Mouse (Mus musculus): Measurements from ENCODE around the gene Dnmbp.

The Dnmbp gene

DNA sequence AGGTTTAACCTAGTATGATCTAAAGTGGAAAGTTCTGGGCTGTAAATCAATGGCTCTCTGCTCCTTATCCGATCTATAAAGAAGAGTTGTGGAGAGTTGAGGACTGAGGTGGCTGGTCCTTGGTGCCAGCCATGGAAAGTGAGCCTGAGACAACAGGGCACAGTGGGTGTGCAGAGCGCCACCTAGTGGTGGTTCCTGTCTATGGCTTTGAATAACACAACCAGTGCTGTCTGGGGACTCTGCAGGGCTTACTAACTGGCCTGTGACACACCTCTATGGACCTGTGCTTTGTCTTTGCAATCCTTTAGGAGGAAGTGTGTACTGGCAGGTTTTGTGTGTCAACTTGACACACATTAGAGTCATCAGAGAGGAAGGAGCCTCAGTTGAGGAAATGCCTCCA lies 19.2 kb upstream of the Dnmbp start:
- TF ChIP-seq GATA4 (IDR thresholded peaks at IDR 0.05; ENCODE audit: insufficient replicate concordance, low read length): no peak

DNA sequence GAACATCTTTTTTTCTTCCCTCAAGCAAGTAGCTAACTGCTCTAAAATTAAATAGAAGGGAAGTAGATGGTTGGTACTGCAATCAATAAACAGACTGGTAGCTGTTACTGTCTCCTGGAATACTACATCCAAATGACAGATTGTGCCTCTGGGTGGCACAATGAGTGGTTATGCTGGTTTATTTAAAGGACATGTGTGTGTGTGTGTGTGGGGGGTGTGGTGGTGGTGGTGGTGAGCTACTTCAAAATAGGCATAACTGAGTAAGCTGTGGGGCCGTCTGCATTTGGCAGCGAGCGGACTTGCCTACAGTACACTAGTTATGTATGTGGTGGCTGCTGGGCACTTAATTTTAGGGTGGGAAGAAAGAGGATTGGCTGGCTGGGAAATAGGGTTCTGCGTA lies 17.9 kb upstream of the Dnmbp start:
- no peak for TF ChIP-seq GATA4 (IDR thresholded peaks at IDR 0.05; ENCODE audit: insufficient replicate concordance, low read length)

DNA sequence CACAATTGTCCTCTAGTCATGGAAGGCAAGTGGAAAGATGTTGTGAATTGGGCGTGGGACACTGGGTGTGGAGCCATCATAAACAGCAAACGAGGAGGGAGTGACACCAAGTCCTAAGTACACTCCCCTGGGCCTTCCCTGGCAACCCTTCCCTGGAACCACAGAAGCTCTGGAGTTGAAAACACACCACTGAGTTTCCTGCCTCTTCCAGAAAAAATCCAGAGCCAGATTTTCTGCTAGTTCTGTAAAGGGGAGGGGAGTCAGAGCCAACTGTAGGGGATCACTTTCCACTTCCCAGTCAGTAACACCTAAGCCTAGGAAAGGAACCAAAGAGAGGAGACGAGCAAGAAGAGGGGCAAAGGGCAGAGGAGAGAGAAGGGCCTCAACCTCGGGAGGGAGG lies 17.4 kb upstream of the Dnmbp start:
- TF ChIP-seq GATA4 (IDR thresholded peaks at IDR 0.05; ENCODE audit: insufficient replicate concordance, low read length): no peak

- TF ChIP-seq GATA4 (IDR thresholded peaks at IDR 0.05; ENCODE audit: insufficient replicate concordance, low read length): no peak
Observed at GRCm38 (mm10) chr19:43955266-43955665, 15.3 kb upstream of the Dnmbp start.

DNA sequence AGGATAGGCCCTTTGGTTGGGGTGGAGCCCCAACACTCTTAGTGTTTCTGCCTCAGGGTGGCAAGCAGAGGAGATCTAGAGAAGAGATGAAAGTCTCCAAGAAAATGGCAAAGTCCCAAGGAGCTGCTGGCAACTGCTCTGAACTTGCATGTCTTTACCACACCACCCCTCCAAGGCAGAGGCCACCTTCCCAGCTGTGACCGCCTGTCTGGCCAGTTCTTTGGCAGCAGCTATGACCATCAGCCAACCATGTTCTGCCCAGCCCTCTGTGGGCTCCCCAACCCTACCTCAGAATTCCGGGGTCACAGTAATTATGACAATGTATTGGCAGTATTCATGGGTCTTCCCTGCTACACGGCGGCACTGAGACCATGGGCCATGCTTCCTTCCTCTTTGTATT lies 14.9 kb upstream of the Dnmbp start:
- TF ChIP-seq GATA4 (IDR thresholded peaks at IDR 0.05; ENCODE audit: insufficient replicate concordance, low read length): no peak

GRCm38 (mm10) chr19:43949111-43949810 lies 9.3 kb upstream of the Dnmbp start:
- no peak for TF ChIP-seq GATA4 (IDR thresholded peaks at IDR 0.05; ENCODE audit: insufficient replicate concordance, low read length)

DNA sequence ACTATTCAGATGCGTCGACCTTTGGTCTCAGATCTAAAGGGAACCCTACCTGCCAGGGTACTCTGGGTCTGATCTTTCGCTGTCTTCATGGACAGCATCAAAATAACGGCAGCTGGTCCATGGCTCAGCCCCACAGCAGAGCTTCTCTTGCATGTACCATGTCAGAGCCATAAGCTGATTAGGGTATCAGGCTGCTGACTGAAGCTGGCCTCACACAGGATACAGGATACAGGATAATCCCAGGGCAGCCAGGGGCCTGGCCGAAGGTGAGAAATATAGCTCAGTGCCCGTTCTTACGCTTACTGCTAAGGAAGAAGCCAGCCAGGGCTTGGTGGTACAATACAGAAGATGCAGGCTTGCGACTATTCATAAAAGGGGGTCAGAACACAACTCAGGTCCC lies 4.6 kb upstream of the Dnmbp start:
- no peak for TF ChIP-seq GATA4 (IDR thresholded peaks at IDR 0.05; ENCODE audit: insufficient replicate concordance, low read length)

DNA sequence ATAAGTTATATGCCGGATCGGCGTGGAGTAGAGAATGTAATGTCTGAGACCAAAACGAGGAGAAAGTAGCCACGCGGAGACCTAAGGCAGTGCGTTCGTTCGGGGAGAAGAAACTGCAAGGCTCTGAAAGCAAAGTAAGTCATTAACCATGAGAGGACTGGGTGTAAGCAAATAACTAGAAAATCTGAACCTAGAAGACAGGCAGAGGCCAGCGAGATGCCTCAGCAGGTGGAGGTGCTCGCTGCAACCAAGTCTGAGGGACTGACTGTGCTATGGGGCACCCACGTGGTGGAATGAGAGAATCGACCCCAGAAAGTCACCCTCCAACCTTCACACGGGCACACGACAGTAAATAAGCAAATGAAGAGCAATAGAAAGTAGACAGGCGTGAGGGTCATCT lies 3.1 kb upstream of the Dnmbp start:
- TF ChIP-seq GATA4 (IDR thresholded peaks at IDR 0.05; ENCODE audit: insufficient replicate concordance, low read length): no peak

DNA sequence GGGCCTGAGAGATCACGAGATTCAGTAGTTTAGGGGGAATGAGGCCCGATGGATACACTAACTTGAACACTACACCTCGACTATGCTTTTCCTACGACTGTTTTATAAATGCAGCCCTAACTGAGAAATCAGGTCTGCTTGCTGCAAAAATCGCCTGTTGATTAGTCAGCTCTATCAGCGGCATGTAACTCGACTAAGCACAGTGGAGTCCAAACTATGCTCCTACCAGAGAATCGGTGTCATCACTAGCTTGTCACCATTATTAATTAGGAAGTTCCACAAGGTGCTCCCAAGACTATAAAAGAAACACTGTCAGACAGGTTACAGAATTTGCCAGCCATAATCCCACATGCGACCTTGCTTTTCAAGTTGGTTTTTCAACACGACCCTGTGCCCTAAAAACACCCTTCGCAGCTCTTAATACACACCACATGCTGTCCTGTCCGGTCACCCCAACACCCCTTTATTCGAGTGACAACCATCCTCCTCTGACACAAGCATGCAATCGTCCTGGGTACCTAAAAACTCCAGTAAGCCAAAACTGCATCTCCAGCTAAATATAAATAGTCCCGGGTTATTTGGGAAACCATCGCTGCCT lies 721 bp downstream of the Dnmbp start:
- no peak for TF ChIP-seq GATA4 (IDR thresholded peaks at IDR 0.05; ENCODE audit: insufficient replicate concordance, low read length)

- peak; percentile 64; the same call in 1 of the 2 replicates for TF ChIP-seq GATA4 (IDR thresholded peaks at IDR 0.05; ENCODE audit: insufficient replicate concordance, low read length)
Observed at GRCm38 (mm10) chr19:43938355-43938754, 1.6 kb downstream of the Dnmbp start.

GRCm38 (mm10) chr19:43930926-43931325 lies 9.1 kb downstream of the Dnmbp start:
- no peak for TF ChIP-seq GATA4 (IDR thresholded peaks at IDR 0.05; ENCODE audit: insufficient replicate concordance, low read length)

DNA sequence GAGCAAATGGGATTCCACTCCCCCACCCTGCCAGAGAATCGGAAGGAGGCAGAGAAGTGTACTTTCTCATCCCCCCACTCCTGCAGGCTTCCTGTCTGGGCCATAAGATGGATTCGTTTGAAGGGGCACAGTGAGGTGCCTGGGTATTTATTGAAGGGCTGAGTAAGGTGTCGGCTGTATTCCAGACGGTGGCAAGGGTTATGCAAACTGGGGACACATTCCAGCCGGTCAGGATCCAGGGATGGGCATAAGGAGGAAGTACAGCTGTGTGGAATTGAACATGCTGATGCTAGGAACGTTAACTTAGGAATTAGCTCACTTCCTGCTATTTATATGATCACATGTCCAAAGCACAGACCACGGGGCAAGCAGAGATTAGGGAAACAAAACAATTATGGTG lies 9.6 kb downstream of the Dnmbp start:
- no peak for TF ChIP-seq GATA4 (IDR thresholded peaks at IDR 0.05; ENCODE audit: insufficient replicate concordance, low read length)

- TF ChIP-seq GATA4 (IDR thresholded peaks at IDR 0.05; ENCODE audit: insufficient replicate concordance, low read length): no peak
Observed at GRCm38 (mm10) chr19:43929869-43930268, 10.1 kb downstream of the Dnmbp start.

DNA sequence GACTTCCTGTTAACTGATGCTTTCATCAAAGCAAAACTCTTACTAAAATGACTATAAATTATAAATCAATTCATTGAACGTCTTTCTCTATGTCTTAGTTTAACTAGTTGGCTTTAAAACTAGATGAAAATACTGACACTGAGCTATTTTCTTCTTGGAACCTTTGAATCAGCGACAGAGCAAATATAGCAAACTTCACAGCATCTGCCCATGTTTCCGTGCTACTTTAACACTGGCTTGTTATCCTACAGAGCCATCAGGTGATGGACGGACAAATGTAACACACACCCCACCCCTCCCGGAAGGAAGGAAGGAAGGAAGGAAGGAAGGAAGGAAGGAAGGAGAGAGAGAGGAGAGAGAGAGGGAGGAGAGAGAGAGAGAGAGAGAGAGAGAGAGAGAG lies 12.0 kb downstream of the Dnmbp start:
- no peak for TF ChIP-seq GATA4 (IDR thresholded peaks at IDR 0.05; ENCODE audit: insufficient replicate concordance, low read length)

DNA sequence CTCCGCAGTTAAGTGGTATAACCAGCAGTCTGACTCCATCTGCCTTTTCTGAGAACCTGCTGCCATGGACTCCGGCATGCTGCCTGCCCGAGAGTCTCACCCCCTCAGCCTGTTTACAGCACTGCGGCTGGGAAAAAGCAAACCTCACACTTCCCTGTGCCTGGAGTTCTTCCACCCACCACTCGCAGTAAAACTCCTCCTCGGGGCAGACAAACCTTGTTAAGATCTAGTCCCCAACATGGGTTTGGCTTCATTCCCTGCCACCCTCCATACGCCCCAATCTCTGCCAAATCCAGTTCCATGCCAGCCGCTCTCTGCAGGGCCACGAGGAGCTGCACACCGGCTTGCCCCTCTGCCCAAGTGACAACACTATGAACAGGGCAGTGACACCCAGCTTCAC lies 12.9 kb downstream of the Dnmbp start:
- no peak for TF ChIP-seq GATA4 (IDR thresholded peaks at IDR 0.05; ENCODE audit: insufficient replicate concordance, low read length)

GRCm38 (mm10) chr19:43926141-43926987 lies 13.6 kb downstream of the Dnmbp start:
- TF ChIP-seq GATA4 (IDR thresholded peaks at IDR 0.05; ENCODE audit: insufficient replicate concordance, low read length): no peak

Data from liver, adult (tissue).